Mouse (Mus musculus): ENCODE measurements around the gene Sat1.

The Sat1 gene

GRCm38 (mm10) chrX:155166313-155166712 is 49.9 kb downstream of the Sat1 start:
- DNase-seq (ENCODE audit: low spot score in 2 of 2): no peak

DNA sequence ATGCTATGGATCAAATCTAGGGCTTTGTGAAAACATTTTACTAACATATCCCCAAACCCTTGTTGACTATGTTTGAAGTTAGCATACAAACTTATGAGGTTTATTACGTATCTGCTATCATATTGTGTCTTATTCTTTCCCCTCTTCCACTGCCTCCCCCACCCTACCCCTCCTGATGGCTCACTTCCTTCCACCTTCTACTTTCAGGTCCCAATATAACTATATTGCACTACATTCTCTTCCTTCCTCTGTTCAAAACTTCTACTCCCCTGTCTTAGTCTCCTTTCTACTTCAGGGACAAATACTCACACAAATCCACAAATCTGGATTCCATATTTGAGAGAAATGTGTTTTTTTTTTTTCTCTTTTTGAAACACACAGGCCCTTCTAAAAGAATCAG is 52.7 kb downstream of the Sat1 start:
- DNase-seq (ENCODE audit: low spot score in 2 of 2): no peak

Measured in right cerebral cortex, adult 2 months (tissue).